Mouse (Mus musculus) ZHBTc4 (cell line): ENCODE results near the gene Cdh13.

Experiments
- DNase-seq: peaks from one replicate; pipeline ENCODE4 v3.0.0-alpha.2; 2011; ENCODE audit warnings: low read depth, low spot score

Gene Cdh13

GRCm38 (mm10) chr8:118283600-118284111, at the start of gene Cdh13:
Cdh13 (plus strand) TSS chr8:118283733.
- peak; percentile 62 for DNase-seq

GRCm38 (mm10) chr8:118235626-118236025, 47.9 kb upstream of the Cdh13 start:
- no peak for DNase-seq

GRCm38 (mm10) chr8:118237150-118237620, 46.3 kb upstream of the Cdh13 start:
- DNase-seq = no peak

- no peak for DNase-seq
Observed at GRCm38 (mm10) chr8:118238156-118238555, 45.4 kb upstream of the Cdh13 start.

DNA sequence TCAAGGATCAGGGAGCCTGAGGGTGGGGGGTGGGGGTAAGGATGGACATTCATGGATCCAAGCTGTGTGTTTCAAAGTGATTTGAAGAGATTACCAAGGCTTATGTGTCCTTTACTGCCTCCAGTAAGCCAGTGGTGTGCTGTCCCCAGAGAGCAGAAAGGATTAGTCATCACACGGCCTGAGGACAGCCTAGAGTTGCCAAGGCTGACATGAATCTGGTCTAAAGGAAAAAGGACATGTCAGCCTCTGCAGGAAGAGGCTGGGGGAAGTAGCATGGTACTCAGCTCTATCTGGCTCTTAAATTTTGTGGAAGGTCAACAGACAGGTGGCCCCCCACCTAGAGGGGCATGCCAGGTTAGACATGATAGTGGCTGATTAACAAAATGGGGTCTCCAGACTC, 44.3 kb upstream of the Cdh13 start:
- DNase-seq = no peak

- DNase-seq = no peak
Observed at GRCm38 (mm10) chr8:118249319-118249718, 34.2 kb upstream of the Cdh13 start.

- no peak for DNase-seq
Observed at GRCm38 (mm10) chr8:118249923-118250322, 33.6 kb upstream of the Cdh13 start.

DNA sequence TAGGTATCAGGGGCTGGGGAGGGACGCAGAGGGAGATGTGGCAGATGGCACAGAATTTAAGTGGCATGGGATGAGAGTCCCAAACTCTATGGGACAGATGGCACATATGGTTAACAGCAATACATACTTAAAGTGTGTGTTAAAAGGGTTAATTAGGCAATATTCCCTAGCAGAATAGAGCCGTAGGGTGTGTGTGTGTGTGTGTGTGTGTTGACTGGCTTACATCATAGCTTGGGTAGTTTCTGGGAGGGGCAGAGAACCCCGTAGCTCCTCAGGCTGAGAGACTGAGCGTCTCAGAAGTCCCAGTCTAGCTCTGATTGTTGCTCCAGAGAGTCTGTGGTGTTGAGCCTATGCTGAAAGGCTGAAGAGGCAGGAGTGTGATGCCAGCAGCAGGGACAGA, 20.4 kb upstream of the Cdh13 start:
- no peak for DNase-seq

- DNase-seq = no peak
Observed at GRCm38 (mm10) chr8:118270751-118271402, 12.7 kb upstream of the Cdh13 start.

DNA sequence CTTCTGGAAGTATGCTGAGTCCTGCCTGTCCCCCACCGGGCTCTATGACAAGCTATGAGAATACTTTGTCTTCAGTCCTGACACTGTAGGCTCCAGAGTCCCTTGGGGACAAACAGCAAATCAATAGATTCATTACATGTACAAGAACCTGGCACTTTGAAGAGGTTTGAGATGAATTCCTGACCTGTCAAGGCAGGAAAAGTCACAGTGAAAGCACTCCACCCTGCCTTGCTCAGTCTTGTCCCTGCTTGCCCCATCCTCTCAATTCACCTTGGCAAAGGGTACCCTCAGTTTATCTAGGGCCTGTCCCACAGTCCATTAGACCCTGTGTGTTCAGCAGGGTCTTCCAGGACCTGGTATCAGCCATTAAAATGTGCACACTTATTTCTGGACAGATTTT, 11.0 kb upstream of the Cdh13 start:
- no peak for DNase-seq

DNA sequence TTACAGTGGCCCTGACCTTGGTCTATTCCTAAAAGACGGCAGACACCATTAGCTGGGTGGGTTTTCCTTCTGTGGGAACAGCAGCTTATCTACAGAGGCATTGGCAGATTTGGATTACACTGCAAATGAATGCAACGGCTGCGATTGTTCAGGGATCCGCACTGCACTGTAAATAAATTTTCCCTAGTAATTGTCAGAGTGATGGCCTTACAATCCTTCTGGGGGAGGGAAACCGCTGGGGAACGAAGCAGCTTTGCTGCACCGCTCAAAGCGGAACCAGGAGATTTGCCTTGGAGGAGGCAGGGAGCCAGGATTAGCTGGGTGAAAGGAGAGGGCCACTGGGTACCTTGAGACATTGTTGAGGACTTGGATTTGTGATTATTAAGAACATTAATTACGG, 9.3 kb upstream of the Cdh13 start:
- no peak for DNase-seq

- peak; percentile 86 for DNase-seq
Observed at GRCm38 (mm10) chr8:118274688-118275087, 8.8 kb upstream of the Cdh13 start.

DNA sequence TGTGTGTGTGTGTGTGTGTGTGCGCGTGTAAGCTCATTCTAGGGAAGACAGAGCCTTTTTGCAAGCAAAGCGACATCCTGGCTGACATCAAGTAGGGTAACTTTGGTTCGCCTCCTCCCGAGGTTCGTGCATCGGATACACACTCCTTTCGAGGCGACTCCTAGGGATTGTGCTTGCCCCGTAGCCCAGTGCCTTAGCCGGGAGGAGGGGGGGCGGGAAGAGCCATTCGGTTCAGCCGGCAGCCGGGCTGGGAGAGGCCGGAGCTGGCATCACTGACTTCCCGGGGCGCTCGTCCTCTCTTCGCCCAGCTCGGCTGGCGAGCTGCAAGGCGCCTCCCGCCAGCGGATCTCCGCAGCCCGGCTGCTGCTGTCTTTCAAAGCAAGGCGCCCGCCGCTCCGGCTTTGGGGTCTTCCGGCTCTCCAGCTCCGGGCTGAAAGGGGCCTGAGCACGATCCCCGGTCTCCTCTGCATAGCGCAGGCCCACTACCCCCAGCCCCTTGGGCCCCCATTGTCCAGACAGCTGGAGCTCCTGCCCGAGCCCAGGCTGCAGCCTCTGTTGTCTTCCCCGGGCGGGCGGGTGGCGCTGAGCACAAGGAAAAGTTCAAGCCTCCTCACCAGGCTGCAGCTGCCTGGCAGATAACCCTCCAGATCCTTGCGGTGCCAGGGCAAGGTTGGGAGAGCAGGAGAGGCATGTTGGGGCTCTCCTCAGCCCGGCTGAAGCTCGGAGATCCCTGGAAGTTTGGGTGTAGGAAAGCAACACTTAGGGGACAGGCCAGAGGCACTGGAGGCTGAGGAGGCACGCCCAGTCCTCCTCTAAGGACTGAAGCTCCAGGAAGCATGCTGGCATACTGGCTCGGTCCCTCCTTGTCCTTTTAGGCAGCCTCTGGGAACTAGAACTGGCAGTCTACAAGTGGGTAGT, 838 bp downstream of the Cdh13 start:
- peak; percentile 49 for DNase-seq

GRCm38 (mm10) chr8:118285596-118286281, 2.2 kb downstream of the Cdh13 start:
- peak; percentile 72 for DNase-seq

DNA sequence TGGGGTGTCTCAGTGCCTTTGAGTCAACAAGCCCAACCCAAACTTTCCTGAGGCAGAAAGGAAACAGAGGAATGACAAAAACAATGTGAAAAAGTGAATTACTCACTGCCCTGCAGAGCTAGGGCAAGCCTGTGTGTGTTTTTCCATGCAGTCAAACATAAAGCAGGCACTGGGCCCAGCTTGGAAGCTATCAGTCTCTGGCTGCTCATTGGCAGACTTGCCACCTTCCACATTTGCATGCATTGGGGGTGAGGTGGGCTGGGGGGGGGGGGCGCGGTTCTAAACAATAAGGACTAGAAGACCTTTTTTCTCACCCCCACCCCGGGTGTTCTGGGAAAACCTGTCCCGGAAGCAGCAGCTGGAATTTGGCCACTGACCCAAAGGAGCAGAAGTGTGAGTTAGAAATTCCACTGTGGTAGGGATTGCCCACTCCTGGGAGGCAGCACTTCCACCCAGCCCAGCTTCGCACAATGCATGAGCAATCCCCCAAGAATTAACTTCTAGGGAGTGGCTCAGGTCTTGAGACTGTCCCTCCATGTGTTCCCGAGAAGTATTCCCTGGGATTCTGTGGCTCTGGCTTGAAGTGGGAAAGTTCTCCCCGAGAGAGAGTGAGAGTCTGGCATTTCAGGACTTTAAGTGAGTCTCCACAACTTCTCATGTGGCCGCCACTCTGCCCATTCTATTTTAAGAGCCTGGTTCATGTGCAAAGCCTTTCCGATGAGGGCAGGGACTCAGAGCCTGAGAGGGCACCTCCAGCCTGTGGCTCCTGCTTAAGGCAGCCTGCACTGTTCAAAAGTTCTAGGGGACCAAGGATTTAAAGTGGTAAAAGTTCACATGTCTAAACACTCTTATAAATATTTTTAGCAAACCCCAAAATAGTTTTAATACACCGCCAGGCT, 3.0 kb downstream of the Cdh13 start:
- peak; percentile 61 for DNase-seq

- DNase-seq = peak; percentile 45
Observed at GRCm38 (mm10) chr8:118287496-118287895, 4.0 kb downstream of the Cdh13 start.

GRCm38 (mm10) chr8:118288259-118288952, 4.9 kb downstream of the Cdh13 start:
- DNase-seq = no peak

GRCm38 (mm10) chr8:118289091-118289490, 5.6 kb downstream of the Cdh13 start:
- no peak for DNase-seq

- DNase-seq = no peak
Observed at GRCm38 (mm10) chr8:118289525-118289924, 6.0 kb downstream of the Cdh13 start.

GRCm38 (mm10) chr8:118290266-118290665, 6.7 kb downstream of the Cdh13 start:
- no peak for DNase-seq
